Mouse (Mus musculus): Measurements from ENCODE around the gene Slc34a3. TPM values are rescaled to one million over a fixed set of nuclear protein-coding genes. Genes with fewer than 3 reads are reported as not detected.

The Slc34a3 gene
- 0.19 TPM in 1 of 2 replicates, not detected in the other for polyA plus RNA-seq (2012; rRNA removed)
- polyA plus RNA-seq (2014; fragmentation: Nextera tagmentation; extraction: Ambion mirVana) = not detected in 2 replicates

- no peak for TF ChIP-seq POLR2A (IDR thresholded peaks at IDR 0.05; ENCODE audit: borderline replicate concordance, extremely low read depth, insufficient read depth, insufficient read length)
- Histone ChIP-seq H3K9ac (ENCODE audit: low read depth, low read length, severe bottlenecking) (no peak within 1 kb of the TSS), H3K27ac (replicated peaks; ENCODE audit: low read depth, low read length) (no peak within 1 kb of the TSS), H3K4me2 (replicated peaks; ENCODE audit: low read depth, low read length, severe bottlenecking) (no peak within 1 kb of the TSS), H3K9me3 (ENCODE audit: control insufficient read depth, low read length) (no peaks in the 10 kb centered on the region), H3K27me3 (ENCODE audit: control insufficient read depth, insufficient read depth, low read length) (no peaks in the 10 kb centered on the region), H3K4me1 (ENCODE audit: control insufficient read depth, insufficient read depth, low read length) (no peaks in the 10 kb centered on the region), H3K4me3 (replicated peaks; ENCODE audit: low read length) (no peak within 1 kb of the TSS), H3K36me3 (ENCODE audit: control insufficient read depth, insufficient read depth, low read length) (no peaks in the 10 kb centered on the region)
- no peak for DNase-seq (ENCODE audit: low spot score)
- ATAC-seq (ENCODE audit: low FRiP score, low read depth) = no peak
- 95% methylated on average over 3 of the region's 3 CpGs for WGBS
Observed at GRCm38 (mm10) chr2:25234050-25234449, at the start of gene Slc34a3. Gene Slc34a3, minus strand, starts transcription at chr2:25234364.

DNA sequence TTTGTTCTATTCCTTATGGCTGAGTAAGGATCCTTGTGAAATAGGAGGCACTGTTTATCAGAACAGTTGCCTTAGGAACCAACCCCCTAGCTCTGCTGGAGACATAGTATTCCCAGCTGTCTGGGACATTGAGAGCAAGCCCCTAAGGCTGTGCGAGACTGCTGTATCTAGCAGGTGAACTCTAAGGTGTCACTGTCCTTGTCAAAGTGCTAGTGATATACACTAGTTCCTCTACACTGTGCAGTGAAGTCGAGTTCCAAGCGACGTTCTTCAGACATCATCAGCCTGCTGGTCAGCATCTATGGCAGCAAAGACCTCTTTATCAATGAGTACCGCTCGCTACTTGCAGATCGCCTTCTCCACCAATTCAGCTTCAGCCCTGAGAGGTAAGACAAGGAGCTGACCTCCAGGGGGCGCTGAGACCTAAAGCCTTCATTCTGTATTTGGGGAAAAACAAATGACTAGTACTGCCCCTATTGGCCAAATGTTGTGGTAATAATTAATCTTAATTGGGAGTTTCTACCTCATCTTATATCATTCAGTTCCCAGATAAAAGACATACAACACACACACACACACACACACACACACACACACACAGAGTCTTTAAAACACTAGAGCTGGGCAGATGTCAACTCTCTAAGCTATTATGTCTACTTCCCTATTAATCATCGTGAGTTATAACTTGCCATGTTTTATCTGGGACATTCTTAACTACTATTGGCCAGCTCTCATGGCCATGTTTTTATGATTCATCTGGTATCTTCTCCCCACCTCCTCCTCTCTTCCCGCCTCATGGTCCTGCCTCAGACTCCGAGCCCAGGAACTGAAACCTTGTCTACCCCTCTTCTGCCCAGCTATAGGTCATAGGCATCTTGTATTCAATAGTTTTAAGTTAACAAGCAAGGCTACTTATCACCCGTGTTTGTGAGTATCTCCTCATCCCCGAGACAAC is 45.0 kb upstream of the Slc34a3 start:
- 67% methylated on average over 13 of the region's 13 CpGs for WGBS

GRCm38 (mm10) chr2:25273010-25273409 is 38.8 kb upstream of the Slc34a3 start:
- 33% methylated on average over 16 of the region's 16 CpGs for WGBS
- no peak for DNase-seq (ENCODE audit: low spot score)
- no peak for TF ChIP-seq POLR2A (IDR thresholded peaks at IDR 0.05; ENCODE audit: borderline replicate concordance, extremely low read depth, insufficient read depth, insufficient read length)

More for the DNA sequence above, 45.0 kb upstream of the Slc34a3 start:
- Histone ChIP-seq H3K4me2 (replicated peaks; ENCODE audit: low read depth, low read length, severe bottlenecking) (no peak overlapping the region), H3K4me1 (ENCODE audit: control insufficient read depth, insufficient read depth, low read length) (no peaks in the 10 kb centered on the region), H3K36me3 (ENCODE audit: control insufficient read depth, insufficient read depth, low read length) (peaks cover 98% of the 10 kb centered on the region), H3K27ac (replicated peaks; ENCODE audit: low read depth, low read length) (no peak overlapping the region), H3K9me3 (ENCODE audit: control insufficient read depth, low read length) (no peaks in the 10 kb centered on the region), H3K4me3 (replicated peaks; ENCODE audit: low read length) (no peak overlapping the region), H3K9ac (ENCODE audit: low read depth, low read length, severe bottlenecking) (no peak overlapping the region), H3K27me3 (ENCODE audit: control insufficient read depth, insufficient read depth, low read length) (no peaks in the 10 kb centered on the region)
- DNase-seq (ENCODE audit: low spot score) = peak; percentile 81
- TF ChIP-seq POLR2A (IDR thresholded peaks at IDR 0.05; ENCODE audit: borderline replicate concordance, extremely low read depth, insufficient read depth, insufficient read length) = no peak
- peak; percentile 30; the same call in 1 of the 2 replicates for ATAC-seq (ENCODE audit: low FRiP score, low read depth)

DNA sequence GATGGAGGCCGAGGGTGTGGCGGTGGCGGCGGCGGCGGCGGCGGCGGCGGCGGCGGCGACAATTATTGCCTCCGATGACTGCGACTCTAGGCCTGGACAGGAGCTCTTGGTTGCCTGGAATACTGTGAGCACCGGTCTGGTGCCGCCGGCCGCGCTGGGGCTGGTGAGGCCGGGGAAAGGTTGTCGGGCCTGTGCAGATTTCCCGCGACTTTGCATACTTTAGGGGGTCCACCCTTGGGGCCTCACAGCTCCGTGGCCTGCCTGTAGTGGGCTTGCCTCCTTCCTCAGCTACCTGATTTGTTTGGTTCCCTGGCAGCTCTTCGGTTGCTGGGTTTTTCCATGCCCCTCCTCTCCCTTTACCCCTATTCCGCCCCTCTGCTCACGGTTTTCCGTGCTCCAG is 38.4 kb upstream of the Slc34a3 start:
- TF ChIP-seq POLR2A (IDR thresholded peaks at IDR 0.05; ENCODE audit: borderline replicate concordance, extremely low read depth, insufficient read depth, insufficient read length) = no peak
- ATAC-seq (ENCODE audit: low FRiP score, low read depth) (peak; percentile 50), DNase-seq (ENCODE audit: low spot score) (no peak)
- H3K4me2 ChIP-seq (replicated peaks; ENCODE audit: low read depth, low read length, severe bottlenecking) = peak overlapping the region; percentile 87
- peak overlapping the region; percentile 88 for H3K4me3 ChIP-seq (replicated peaks; ENCODE audit: low read length)
- H3K9ac ChIP-seq (ENCODE audit: low read depth, low read length, severe bottlenecking) = peak overlapping the region; percentile 84
- peaks cover 68% of the 10 kb centered on the region for H3K36me3 ChIP-seq (ENCODE audit: control insufficient read depth, insufficient read depth, low read length)
- peak overlapping the region; percentile 58; the same call in 1 of the 2 replicates for H3K27ac ChIP-seq (replicated peaks; ENCODE audit: low read depth, low read length)
- no peaks in the 10 kb centered on the region for H3K27me3 ChIP-seq (ENCODE audit: control insufficient read depth, insufficient read depth, low read length)
- peaks cover 14% of the 10 kb centered on the region for H3K4me1 ChIP-seq (ENCODE audit: control insufficient read depth, insufficient read depth, low read length)
- H3K9me3 ChIP-seq (ENCODE audit: control insufficient read depth, low read length) = no peaks in the 10 kb centered on the region
- WGBS = 0% methylated on average over 18 of the region's 29 CpGs

More at GRCm38 (mm10) chr2:25273010-25273409, 38.8 kb upstream of the Slc34a3 start:
- no peak overlapping the region for H3K27ac ChIP-seq (replicated peaks; ENCODE audit: low read depth, low read length)
- ATAC-seq (ENCODE audit: low FRiP score, low read depth) = no peak
- peak overlapping the region; percentile 84 for H3K9ac ChIP-seq (ENCODE audit: low read depth, low read length, severe bottlenecking)
- H3K27me3 ChIP-seq (ENCODE audit: control insufficient read depth, insufficient read depth, low read length) = no peaks in the 10 kb centered on the region
- peak overlapping the region; percentile 87 for H3K4me2 ChIP-seq (replicated peaks; ENCODE audit: low read depth, low read length, severe bottlenecking)
- peaks cover 73% of the 10 kb centered on the region for H3K36me3 ChIP-seq (ENCODE audit: control insufficient read depth, insufficient read depth, low read length)
- peaks cover 14% of the 10 kb centered on the region for H3K4me1 ChIP-seq (ENCODE audit: control insufficient read depth, insufficient read depth, low read length)
- H3K9me3 ChIP-seq (ENCODE audit: control insufficient read depth, low read length) = no peaks in the 10 kb centered on the region
- H3K4me3 ChIP-seq (replicated peaks; ENCODE audit: low read length) = peak overlapping the region; percentile 88

DNA sequence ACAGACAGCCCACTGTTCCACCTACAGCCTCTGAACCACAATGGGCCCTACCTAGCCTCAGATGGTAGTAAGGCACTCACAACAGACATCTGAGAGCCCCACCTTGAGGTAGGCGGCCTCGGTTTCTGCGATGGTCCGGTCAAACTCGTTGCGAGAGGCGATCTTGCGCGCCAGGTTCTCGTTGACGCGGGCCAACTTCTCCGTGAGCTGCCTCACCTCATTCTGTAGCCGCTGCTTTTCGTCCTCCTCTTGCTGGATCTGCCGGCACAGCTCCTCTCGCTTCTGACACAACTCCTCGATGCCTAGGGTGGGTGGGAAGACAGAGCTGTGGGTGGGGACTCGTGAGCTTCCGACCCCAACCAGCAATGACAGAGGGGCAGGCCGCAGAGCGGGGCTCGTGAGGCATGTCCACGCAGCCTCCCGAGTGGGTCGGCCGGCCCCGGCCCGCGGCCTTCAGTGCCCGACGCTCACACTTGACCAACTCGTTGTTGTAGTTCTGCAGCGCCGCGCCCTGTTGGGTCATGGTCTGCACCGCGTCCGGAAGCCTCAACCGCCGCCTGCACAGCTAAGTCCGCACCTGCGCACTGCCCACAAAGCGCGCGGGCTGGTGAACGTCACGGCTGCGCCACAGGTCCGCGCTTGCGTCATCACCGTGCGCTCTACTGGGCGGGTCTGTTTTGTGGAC is 37.8 kb upstream of the Slc34a3 start, which contains the start of the genes Ssna1 and Anapc2:
Ssna1 (minus strand) TSS at position 612 of the 685 bp plus-strand sequence.
Anapc2 (plus strand) TSS at position 652 of the 685 bp plus-strand sequence.
- Histone ChIP-seq H3K27ac (replicated peaks; ENCODE audit: low read depth, low read length) (peak within 1 kb of the TSS; percentile 81), H3K4me2 (replicated peaks; ENCODE audit: low read depth, low read length, severe bottlenecking) (peak within 1 kb of the TSS; percentile 90), H3K4me1 (ENCODE audit: control insufficient read depth, insufficient read depth, low read length) (peaks cover 14% of the 10 kb centered on the region), H3K4me3 (replicated peaks; ENCODE audit: low read length) (peak within 1 kb of the TSS; percentile 88), H3K9ac (ENCODE audit: low read depth, low read length, severe bottlenecking) (peak within 1 kb of the TSS; percentile 84), H3K36me3 (ENCODE audit: control insufficient read depth, insufficient read depth, low read length) (peaks cover 63% of the 10 kb centered on the region), H3K27me3 (ENCODE audit: control insufficient read depth, insufficient read depth, low read length) (no peaks in the 10 kb centered on the region), H3K9me3 (ENCODE audit: control insufficient read depth, low read length) (no peaks in the 10 kb centered on the region)
- ATAC-seq (ENCODE audit: low FRiP score, low read depth) (peak; percentile 97), DNase-seq (ENCODE audit: low spot score) (peak; percentile 97)
- peak; percentile 77; the same call in 1 of the 2 replicates for TF ChIP-seq POLR2A (IDR thresholded peaks at IDR 0.05; ENCODE audit: borderline replicate concordance, extremely low read depth, insufficient read depth, insufficient read length)
- under 1% methylated on average over 52 of the region's 55 CpGs for WGBS

All from limb, embryonic 14.5 days (tissue).